Mouse (Mus musculus): ENCODE measurements around the gene Dact2.

DNA sequence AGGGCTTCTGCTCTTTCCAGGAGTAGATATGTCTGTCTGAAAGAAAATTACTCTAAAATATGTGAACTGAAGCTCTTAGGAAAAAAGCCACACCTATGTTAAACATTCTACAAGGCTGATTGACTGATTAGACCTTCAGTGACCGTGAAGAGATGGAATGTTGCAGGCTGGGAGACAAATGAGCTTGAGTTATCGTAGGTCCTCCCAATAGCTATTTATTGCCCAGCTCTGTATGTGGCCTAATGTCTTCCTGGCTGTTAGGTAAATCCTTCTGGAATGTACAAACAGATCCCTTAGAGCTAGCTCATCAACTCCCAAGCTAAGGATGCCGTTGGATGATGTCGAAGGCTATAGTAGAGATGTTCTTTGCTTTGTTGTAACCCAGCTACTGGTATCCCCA is 11.7 kb downstream of the Dact2 start:
- TF ChIP-seq CTCF (IDR thresholded peaks at IDR 0.05; ENCODE audit: control insufficient read depth, insufficient read depth, insufficient read length) (no peak), MYOD1 (IDR thresholded peaks at IDR 0.05; ENCODE audit: control insufficient read depth, insufficient read length, low read depth) (no peak), MYOG (IDR thresholded peaks at IDR 0.05; ENCODE audit: control insufficient read depth, extremely low read depth, insufficient read length) (no peak)

All from C2C12 (cell line).